Mouse (Mus musculus): Measurements from ENCODE around the gene H2-M10.6. TPM values are rescaled to one million over a fixed set of nuclear protein-coding genes. Genes with fewer than 3 reads are reported as not detected.
A peak's percentile ranks its signal among the peaks of the same experiment; 100 is the strongest.

H2-M10.6 gene
- total RNA-seq, 1 experiment from 2014 or later = not detected

GRCm38 (mm10) chr17:36843696-36844095, 31.7 kb downstream of the H2-M10.6 start:
- DNase-seq = no peak

DNA sequence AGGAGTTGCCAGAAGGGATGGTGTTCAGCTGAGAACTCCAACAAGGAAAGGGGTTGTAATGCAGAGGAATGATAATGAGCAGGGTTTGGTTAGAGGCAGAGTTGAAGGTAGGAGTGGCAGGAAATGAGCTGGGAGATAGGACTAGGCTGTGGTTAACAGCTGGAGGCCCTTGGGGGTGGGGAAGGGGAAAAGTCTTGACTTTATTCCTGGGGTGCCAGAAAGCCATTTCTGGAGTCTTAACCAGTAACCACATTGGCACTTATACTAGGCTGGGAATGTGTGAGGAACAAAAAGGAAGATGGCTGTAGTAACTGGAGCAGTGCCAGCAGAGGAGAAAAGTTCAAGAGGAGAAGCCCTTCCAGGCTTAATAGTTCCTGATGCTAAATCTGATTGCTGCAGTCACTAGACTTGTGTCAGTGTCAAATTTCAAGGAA, 32.3 kb downstream of the H2-M10.6 start:
- DNase-seq = no peak

DNA sequence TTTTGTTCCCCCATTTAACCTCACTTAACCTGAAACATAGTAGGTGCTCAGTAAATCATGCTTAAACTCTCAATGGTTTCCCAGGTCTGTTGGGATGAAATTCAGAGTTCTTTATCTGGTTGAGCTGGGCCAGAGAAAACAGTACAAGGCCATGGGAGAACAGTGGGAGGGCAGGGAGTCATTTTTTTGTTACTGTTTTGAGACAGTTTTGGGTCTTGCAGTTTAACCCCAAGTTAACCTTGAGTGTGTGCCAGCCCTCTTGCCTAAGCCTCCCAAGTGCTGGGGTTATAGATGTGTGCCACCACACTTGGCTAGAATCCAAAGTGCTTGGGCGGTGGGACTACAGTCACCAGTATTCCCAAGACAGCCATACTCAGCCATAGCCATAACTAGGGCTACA, 32.8 kb downstream of the H2-M10.6 start:
- DNase-seq = peak; percentile 61

DNA sequence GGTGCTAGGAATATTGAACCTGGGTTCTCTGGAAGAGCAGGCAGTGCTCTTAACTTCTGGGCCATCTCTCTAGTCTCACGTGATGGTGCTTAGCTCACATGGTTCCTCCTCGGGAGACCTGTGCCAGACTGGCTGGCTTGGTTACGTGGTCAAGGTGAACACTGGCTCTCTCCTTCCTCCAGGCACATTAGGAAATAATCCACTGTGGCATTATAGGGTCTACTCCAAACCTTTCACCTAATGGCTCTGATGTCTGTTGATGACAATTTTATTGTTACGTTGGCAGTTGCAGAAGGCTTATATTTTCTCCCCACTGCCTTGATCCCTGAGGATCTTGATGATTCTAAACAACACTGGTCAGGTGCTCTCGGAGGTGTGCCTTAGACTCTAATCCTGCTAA, 36.9 kb downstream of the H2-M10.6 start:
- no peak for DNase-seq

- no peak for DNase-seq
These were observed 38.0 kb downstream of the H2-M10.6 start for GRCm38 (mm10) chr17:36849992-36850391.

DNA sequence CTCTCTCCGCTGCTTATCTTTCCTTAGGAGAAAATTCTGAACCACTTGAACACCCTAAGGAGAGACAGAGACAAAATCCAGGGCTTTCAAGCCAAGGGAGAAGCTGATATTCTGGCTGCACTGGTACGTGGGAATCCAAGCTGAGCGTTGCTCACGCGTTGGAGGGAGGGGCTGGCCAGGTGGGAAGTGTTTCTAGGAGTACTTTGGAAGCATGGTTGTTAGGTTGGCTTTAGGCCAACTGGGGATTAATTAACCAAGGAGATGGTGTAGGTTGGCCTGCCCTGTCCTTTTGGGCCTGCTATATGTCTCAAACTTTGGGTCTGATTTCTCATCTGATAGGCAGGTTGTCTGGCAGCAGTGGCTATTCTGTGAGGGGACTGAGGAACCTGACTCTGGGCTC, 39.2 kb downstream of the H2-M10.6 start:
- DNase-seq = no peak

DNA sequence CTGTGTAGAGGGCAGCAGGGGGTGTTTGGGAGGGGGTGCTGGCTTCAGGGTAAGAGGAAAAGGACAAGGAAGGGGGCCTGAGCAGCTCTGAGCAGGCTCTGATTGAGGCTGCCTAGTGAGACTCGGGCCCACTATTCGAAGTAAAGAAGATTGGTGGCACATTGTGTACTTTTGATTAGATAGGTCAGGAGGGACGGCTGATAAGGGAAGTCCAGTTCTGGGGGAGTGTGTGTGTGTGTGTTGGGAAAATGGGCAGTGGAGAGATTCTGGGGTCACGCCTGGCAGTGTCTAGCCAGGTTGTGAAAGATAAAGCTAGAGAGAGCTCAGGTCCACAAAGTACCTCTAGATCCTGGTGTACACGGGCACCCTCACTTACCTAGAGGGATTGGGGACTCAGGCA, 39.7 kb downstream of the H2-M10.6 start:
- no peak for DNase-seq

DNA sequence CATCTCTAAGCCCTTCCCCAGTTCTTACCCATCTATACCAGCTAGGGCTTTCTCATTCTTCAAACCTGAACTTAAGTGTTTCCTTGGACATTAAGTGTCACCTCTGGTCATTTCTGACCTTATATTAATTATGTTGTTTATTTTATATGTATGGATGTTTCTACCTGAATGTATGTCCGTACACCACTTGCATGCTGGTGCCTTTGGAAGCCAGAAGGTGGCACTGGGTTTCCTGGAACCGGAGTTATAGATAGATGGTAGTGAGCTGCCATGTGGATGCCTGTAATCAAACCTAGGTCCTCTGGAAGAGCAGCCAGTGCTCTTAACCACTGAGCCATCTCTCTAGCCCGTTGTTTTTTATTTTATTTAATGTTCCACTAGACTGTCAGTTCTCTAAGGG, 43.5 kb downstream of the H2-M10.6 start:
- DNase-seq = no peak

DNA sequence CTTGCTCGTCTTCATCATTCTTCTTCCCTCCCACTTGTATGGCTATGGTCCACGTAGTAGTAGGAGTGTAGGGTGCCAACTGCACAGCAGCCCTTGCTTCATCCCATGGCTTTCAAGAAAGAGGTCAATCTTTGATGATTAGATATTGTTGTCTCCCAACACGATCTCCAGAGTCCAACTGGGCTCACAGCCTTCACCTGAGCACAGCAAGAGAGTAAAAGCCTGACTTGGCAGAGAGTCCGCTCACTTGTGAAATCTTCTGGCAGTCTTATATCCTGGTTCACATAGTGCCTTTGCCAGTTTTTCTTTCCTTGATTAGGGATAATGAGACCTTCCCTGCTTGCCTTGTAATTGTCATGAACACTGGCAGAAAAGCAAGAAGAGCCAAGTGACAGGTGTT, 44.3 kb downstream of the H2-M10.6 start:
- DNase-seq = no peak

GRCm38 (mm10) chr17:36858181-36858580, 46.2 kb downstream of the H2-M10.6 start:
- no peak for DNase-seq

- no peak for DNase-seq
These were observed 49.7 kb downstream of the H2-M10.6 start for GRCm38 (mm10) chr17:36861680-36862079.

Other genes with a start within 250 kb of the H2-M10.6 start
- 0.30 TPM in 1 of 2 replicates, not detected in the other for gene H2-M9, start 169.5 kb upstream of the H2-M10.6 start, total RNA-seq (2021)
- gene H2-M1, start 140.0 kb upstream of the H2-M10.6 start, total RNA-seq (2021) = not detected in 2 replicates
- gene H2-M10.5, start 39.3 kb upstream of the H2-M10.6 start, total RNA-seq (2021) = not detected in 2 replicates
- 69.2 and 77.1 TPM in 2 replicates for gene Trim26, start 25.0 kb downstream of the H2-M10.6 start, total RNA-seq (2021)
- gene Trim15, start 55.0 kb downstream of the H2-M10.6 start, total RNA-seq (2021) = not detected in 2 replicates
- gene Trim10, start 57.4 kb downstream of the H2-M10.6 start, total RNA-seq (2021) = 0.27 and 0.67 TPM in 2 replicates
- gene Trim40, start 78.0 kb downstream of the H2-M10.6 start, total RNA-seq (2021) = 0.61 TPM in 1 of 2 replicates, not detected in the other
- not detected in 2 replicates for gene Trim31, start 85.9 kb downstream of the H2-M10.6 start, total RNA-seq (2021)
- gene Rnf39, start 130.7 kb downstream of the H2-M10.6 start, total RNA-seq (2021) = 0.85 TPM in 1 of 2 replicates, not detected in the other
- 78.7 and 85.4 TPM in 2 replicates for gene Ppp1r11, start 139.6 kb downstream of the H2-M10.6 start, total RNA-seq (2021)
- 33.8 and 41.3 TPM in 2 replicates for gene Znrd1, start 146.4 kb downstream of the H2-M10.6 start, total RNA-seq (2021)
- gene Znrd1as, start 146.4 kb downstream of the H2-M10.6 start, total RNA-seq (2021) = 16.5 and 21.2 TPM in 2 replicates
- not detected in 2 replicates for gene 2410137M14Rik, start 169.1 kb downstream of the H2-M10.6 start, total RNA-seq (2021)
- not detected in 2 replicates for gene H2-M5, start 177.4 kb downstream of the H2-M10.6 start, total RNA-seq (2021)
- 2.5 and 3.8 TPM in 2 replicates for gene Zfp57, start 189.0 kb downstream of the H2-M10.6 start, total RNA-seq (2021)
- gene Mog, start 211.2 kb downstream of the H2-M10.6 start, total RNA-seq (2021) = not detected in 2 replicates
- 39.6 and 46.0 TPM in 2 replicates for gene Gabbr1, start 233.8 kb downstream of the H2-M10.6 start, total RNA-seq (2021)

All from adrenal gland, postnatal 25 days (tissue).